Mouse (Mus musculus) right cerebral cortex, adult 18-20 months (tissue): ENCODE data around the gene Card10.
A peak's percentile ranks its signal among the peaks of the same experiment; 100 is the strongest.

Source experiments
- DNase-seq: peaks from one replicate; pipeline ENCODE4 v3.0.0; 2022; ENCODE audit warnings: mixed read lengths

The Card10 gene

GRCm38 (mm10) chr15:78801571-78801970 is 1.3 kb downstream of the Card10 start:
- no peak for DNase-seq

- peak; percentile 45 for DNase-seq
Observed at GRCm38 (mm10) chr15:78799029-78799428, 3.8 kb downstream of the Card10 start.

- no peak for DNase-seq
Observed at GRCm38 (mm10) chr15:78797060-78797329, 5.8 kb downstream of the Card10 start.

GRCm38 (mm10) chr15:78796196-78797059 is 6.4 kb downstream of the Card10 start:
- DNase-seq: no peak

- no peak for DNase-seq
Observed at GRCm38 (mm10) chr15:78790990-78791389, 11.9 kb downstream of the Card10 start.

- DNase-seq: no peak
Observed at GRCm38 (mm10) chr15:78790451-78790850, 12.4 kb downstream of the Card10 start.

- no peak for DNase-seq
Observed at GRCm38 (mm10) chr15:78789721-78790323, 13.0 kb downstream of the Card10 start.

GRCm38 (mm10) chr15:78788042-78788441 is 14.8 kb downstream of the Card10 start:
- no peak for DNase-seq

- no peak for DNase-seq
Observed at GRCm38 (mm10) chr15:78787287-78787856, 15.5 kb downstream of the Card10 start.

- no peak for DNase-seq
Observed at GRCm38 (mm10) chr15:78786411-78786818, 16.4 kb downstream of the Card10 start.

- DNase-seq: no peak
Observed at GRCm38 (mm10) chr15:78785961-78786360, 16.9 kb downstream of the Card10 start.

- DNase-seq: no peak
Observed at GRCm38 (mm10) chr15:78785258-78785657, 17.6 kb downstream of the Card10 start.

- DNase-seq: no peak
Observed at GRCm38 (mm10) chr15:78784520-78784919, 18.3 kb downstream of the Card10 start.

GRCm38 (mm10) chr15:78782348-78783103 is 20.3 kb downstream of the Card10 start:
- DNase-seq: no peak

- DNase-seq: no peak
Observed at GRCm38 (mm10) chr15:78780908-78781307, 21.9 kb downstream of the Card10 start.

- DNase-seq: no peak
Observed at GRCm38 (mm10) chr15:78780359-78780758, 22.5 kb downstream of the Card10 start.

- DNase-seq: no peak
Observed at GRCm38 (mm10) chr15:78779690-78780089, 23.2 kb downstream of the Card10 start.

- DNase-seq: no peak
Observed at GRCm38 (mm10) chr15:78779253-78779652, 23.6 kb downstream of the Card10 start.

- peak; percentile 90 for DNase-seq
Observed at GRCm38 (mm10) chr15:78778077-78778870, 24.6 kb downstream of the Card10 start.

GRCm38 (mm10) chr15:78773290-78773729 is 29.5 kb downstream of the Card10 start, which contains the start of gene Mfng:
Mfng (minus strand) TSS chr15:78773475.
- peak; percentile 34 for DNase-seq

- DNase-seq: no peak
Observed at GRCm38 (mm10) chr15:78772856-78773255, 30.0 kb downstream of the Card10 start.

GRCm38 (mm10) chr15:78772368-78772763 is 30.5 kb downstream of the Card10 start:
- no peak for DNase-seq
